Mouse (Mus musculus): Measurements from ENCODE around the gene Chst15. TPM values are rescaled to one million over a fixed set of nuclear protein-coding genes. Genes with fewer than 3 reads are reported as not detected.

The Chst15 gene
- total and polyA plus RNA-seq, 3 experiments: 6.8 to 7.3 (median 7.0) TPM

- Histone ChIP-seq H3K4me3 (no peak overlapping the region), H3K36me3 (ENCODE audit: control insufficient read depth, insufficient read depth, low read length) (peaks cover 2% of the 10 kb centered on the region; the same call in 1 of the 2 replicates), H3K4me1 (ENCODE audit: control insufficient read depth, insufficient read depth, low read length) (peaks cover 36% of the 10 kb centered on the region), H3K9ac (ENCODE audit: low read depth, low read length) (no peak overlapping the region), H3K27me3 (ENCODE audit: control insufficient read depth, insufficient read depth, low read length) (no peaks in the 10 kb centered on the region), H3K79me2 (replicated peaks; ENCODE audit: control insufficient read depth, insufficient read depth, low read length) (no peaks in the 10 kb centered on the region), H3K27ac (peak overlapping the region; percentile 62)
- intact Hi-C loops (cut with DNase I): no loop called here
- 31% methylated on average over 8 of the region's 8 CpGs for WGBS
- TF ChIP-seq CTCF (IDR thresholded peaks at IDR 0.05): no peak
- TF ChIP-seq EP300 (IDR thresholded peaks at IDR 0.05; ENCODE audit: insufficient read depth, low read depth, low read length): no peak
- TF ChIP-seq POLR2A (IDR thresholded peaks at IDR 0.05; ENCODE audit: insufficient read depth, low read depth, low read length): no peak
- peak; percentile 54 to 62 for DNase-seq
These were observed 14.4 kb downstream of the Chst15 start for GRCm38 (mm10) chr7:132302508-132303241.

GRCm38 (mm10) chr7:132299661-132300210 is 17.3 kb downstream of the Chst15 start:
- H3K4me3 ChIP-seq: no peak overlapping the region
- WGBS: 43% methylated on average over 5 of the region's 5 CpGs
- H3K4me1 ChIP-seq (ENCODE audit: control insufficient read depth, insufficient read depth, low read length): peaks cover 28% of the 10 kb centered on the region
- H3K9ac ChIP-seq (ENCODE audit: low read depth, low read length): no peak overlapping the region
- intact Hi-C loops (cut with DNase I): no loop called here
- H3K36me3 ChIP-seq (ENCODE audit: control insufficient read depth, insufficient read depth, low read length): peaks cover 2% of the 10 kb centered on the region; the same call in 1 of the 2 replicates
- no peak overlapping the region for H3K27ac ChIP-seq
- TF ChIP-seq POLR2A (IDR thresholded peaks at IDR 0.05; ENCODE audit: insufficient read depth, low read depth, low read length) (no peak), EP300 (IDR thresholded peaks at IDR 0.05; ENCODE audit: insufficient read depth, low read depth, low read length) (no peak), CTCF (IDR thresholded peaks at IDR 0.05) (no peak)
- no peaks in the 10 kb centered on the region for H3K27me3 ChIP-seq (ENCODE audit: control insufficient read depth, insufficient read depth, low read length)
- DNase-seq: no peak
- no peaks in the 10 kb centered on the region for H3K79me2 ChIP-seq (replicated peaks; ENCODE audit: control insufficient read depth, insufficient read depth, low read length)

- WGBS: 89% methylated on average over 7 of the region's 7 CpGs
- Histone ChIP-seq H3K4me1 (ENCODE audit: control insufficient read depth, insufficient read depth, low read length) (peaks cover 24% of the 10 kb centered on the region), H3K36me3 (ENCODE audit: control insufficient read depth, insufficient read depth, low read length) (peaks cover 2% of the 10 kb centered on the region; the same call in 1 of the 2 replicates), H3K4me3 (no peak overlapping the region), H3K27me3 (ENCODE audit: control insufficient read depth, insufficient read depth, low read length) (no peaks in the 10 kb centered on the region), H3K79me2 (replicated peaks; ENCODE audit: control insufficient read depth, insufficient read depth, low read length) (no peaks in the 10 kb centered on the region), H3K27ac (no peak overlapping the region), H3K9ac (ENCODE audit: low read depth, low read length) (no peak overlapping the region)
- intact Hi-C loops (cut with DNase I): no loop called here
- no peak for DNase-seq
- no peak for TF ChIP-seq EP300 (IDR thresholded peaks at IDR 0.05; ENCODE audit: insufficient read depth, low read depth, low read length)
- no peak for TF ChIP-seq POLR2A (IDR thresholded peaks at IDR 0.05; ENCODE audit: insufficient read depth, low read depth, low read length)
- no peak for TF ChIP-seq CTCF (IDR thresholded peaks at IDR 0.05)
These were observed 18.5 kb downstream of the Chst15 start for GRCm38 (mm10) chr7:132298412-132298990.

- no peaks in the 10 kb centered on the region for H3K79me2 ChIP-seq (replicated peaks; ENCODE audit: control insufficient read depth, insufficient read depth, low read length)
- H3K27ac ChIP-seq: peak overlapping the region; percentile 36
- TF ChIP-seq CTCF (IDR thresholded peaks at IDR 0.05): no peak
- no peak for TF ChIP-seq POLR2A (IDR thresholded peaks at IDR 0.05; ENCODE audit: insufficient read depth, low read depth, low read length)
- TF ChIP-seq EP300 (IDR thresholded peaks at IDR 0.05; ENCODE audit: insufficient read depth, low read depth, low read length): no peak
- 32% methylated on average over 4 of the region's 4 CpGs for WGBS
- H3K36me3 ChIP-seq (ENCODE audit: control insufficient read depth, insufficient read depth, low read length): 0 out of 2 replicates have a peak, but pooled peaks cover 2% of the 10 kb centered on the region
- DNase-seq: no peak
- H3K4me1 ChIP-seq (ENCODE audit: control insufficient read depth, insufficient read depth, low read length): peaks cover 17% of the 10 kb centered on the region
- no peak overlapping the region for H3K4me3 ChIP-seq
- intact Hi-C loops (cut with DNase I): loop anchor here (2.0 kb wide), 1 partner anchor 50 kb away; no protein-coding TSS in a partner anchor
- H3K9ac ChIP-seq (ENCODE audit: low read depth, low read length): no peak overlapping the region
- H3K27me3 ChIP-seq (ENCODE audit: control insufficient read depth, insufficient read depth, low read length): no peaks in the 10 kb centered on the region
These were observed 20.2 kb downstream of the Chst15 start for GRCm38 (mm10) chr7:132296661-132297443.

- no peak overlapping the region for H3K9ac ChIP-seq (ENCODE audit: low read depth, low read length)
- H3K27ac ChIP-seq: peak overlapping the region; percentile 36
- no peak overlapping the region for H3K4me3 ChIP-seq
- H3K4me1 ChIP-seq (ENCODE audit: control insufficient read depth, insufficient read depth, low read length): peaks cover 13% of the 10 kb centered on the region
- H3K36me3 ChIP-seq (ENCODE audit: control insufficient read depth, insufficient read depth, low read length): 0 out of 2 replicates have a peak, but pooled peaks cover 2% of the 10 kb centered on the region
- DNase-seq: no peak
- no peak for TF ChIP-seq CTCF (IDR thresholded peaks at IDR 0.05)
- TF ChIP-seq EP300 (IDR thresholded peaks at IDR 0.05; ENCODE audit: insufficient read depth, low read depth, low read length): no peak
- WGBS: 83% methylated on average over 3 of the region's 3 CpGs
- no peaks in the 10 kb centered on the region for H3K27me3 ChIP-seq (ENCODE audit: control insufficient read depth, insufficient read depth, low read length)
- intact Hi-C loops (cut with DNase I): loop anchor here (2.0 kb wide), 1 partner anchor 49 kb away; no protein-coding TSS in a partner anchor
- H3K79me2 ChIP-seq (replicated peaks; ENCODE audit: control insufficient read depth, insufficient read depth, low read length): no peaks in the 10 kb centered on the region
These were observed 20.9 kb downstream of the Chst15 start for GRCm38 (mm10) chr7:132296132-132296531.

Measured in heart, adult 2 months (tissue).